Mouse (Mus musculus): ENCODE results near the gene Ptp4a2. TPM values are rescaled to one million over a fixed set of nuclear protein-coding genes. Genes with fewer than 3 reads are reported as not detected.
A peak's percentile ranks its signal among the peaks of the same experiment; 100 is the strongest.
"Not testable (repeated sequence)": the region's sequence is repeated elsewhere in the genome, so short reads cannot be mapped to it uniquely, and the experiment has no call there.

Gene Ptp4a2
- polyA plus RNA-seq, 1 experiment from 2014 or later: 289 TPM

GRCm38 (mm10) chr4:129854615-129855014 lies 43.6 kb downstream of the Ptp4a2 start:
- H3K9ac ChIP-seq (ENCODE audit: low read depth, low read length): no peak overlapping the region
- H3K27ac ChIP-seq (ENCODE audit: low read length): no peak overlapping the region
- no peak overlapping the region for H3K4me2 ChIP-seq (ENCODE audit: low read depth, low read length)
- H3K36me3 ChIP-seq (ENCODE audit: control insufficient read depth, insufficient read depth, low read length): peaks cover 4% of the 10 kb centered on the region; the same call in 1 of the 2 replicates
- no peaks in the 10 kb centered on the region for H3K4me1 ChIP-seq (ENCODE audit: control insufficient read depth, insufficient read depth, low read length)
- H3K9me3 ChIP-seq (ENCODE audit: control insufficient read depth, low read length): no peaks in the 10 kb centered on the region
- 0 out of 2 replicates have a peak, but pooled peaks have one; percentile 18 for ATAC-seq
- no peaks in the 10 kb centered on the region for H3K27me3 ChIP-seq (replicated peaks; ENCODE audit: control insufficient read depth, insufficient read depth, low read length)
- WGBS: 84% methylated on average over 3 of the region's 3 CpGs
- no peak overlapping the region for H3K4me3 ChIP-seq (ENCODE audit: low read length)

DNA sequence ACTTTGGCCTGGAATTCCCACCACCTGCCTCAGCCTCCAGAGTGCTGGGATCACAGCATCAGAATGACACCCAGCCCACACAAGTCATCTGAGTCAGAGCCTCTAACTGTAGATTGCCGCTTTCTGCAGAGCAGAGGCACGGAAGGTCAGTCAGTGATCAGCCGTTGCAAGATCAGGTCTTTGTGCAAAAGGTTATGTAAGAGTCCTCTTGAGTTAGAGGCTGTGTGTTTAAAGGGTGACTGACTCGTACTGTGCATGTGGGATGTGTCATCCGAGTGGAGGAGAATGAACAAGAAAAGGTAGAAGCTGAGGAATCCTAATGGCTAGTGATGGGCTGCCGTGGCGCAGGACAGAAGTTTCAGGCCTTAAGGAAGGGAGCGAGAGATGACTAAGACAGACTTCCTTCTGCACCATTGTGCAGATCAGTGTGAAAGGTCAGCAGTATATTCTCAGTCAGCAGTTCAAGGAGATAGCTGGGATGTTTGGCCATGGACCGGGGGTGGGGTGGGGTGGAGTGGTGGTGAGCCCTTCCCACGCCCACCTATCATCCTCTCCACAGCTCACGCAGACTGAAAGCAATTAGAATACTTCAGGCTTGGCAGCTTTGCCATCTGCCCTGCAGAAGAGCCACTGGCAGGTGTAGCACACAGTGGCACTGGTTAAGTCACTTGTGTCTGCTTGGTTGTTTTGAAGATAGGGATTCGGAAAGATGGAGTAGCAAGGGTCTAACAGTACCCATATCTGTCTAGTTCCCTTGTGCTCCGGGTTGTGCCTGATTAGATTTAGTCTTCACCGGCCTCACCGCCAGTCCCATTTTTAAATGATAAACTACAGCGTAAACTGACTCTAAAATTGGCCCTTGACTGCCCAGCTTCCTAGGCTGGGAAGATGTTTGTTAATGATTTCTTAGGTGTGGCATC lies 44.3 kb downstream of the Ptp4a2 start:
- H3K9ac ChIP-seq (ENCODE audit: low read depth, low read length): no peak overlapping the region
- no peak overlapping the region for H3K27ac ChIP-seq (ENCODE audit: low read length)
- no peaks in the 10 kb centered on the region for H3K9me3 ChIP-seq (ENCODE audit: control insufficient read depth, low read length)
- ATAC-seq: peak; percentile 59; the same call in 1 of the 2 replicates
- H3K27me3 ChIP-seq (replicated peaks; ENCODE audit: control insufficient read depth, insufficient read depth, low read length): no peaks in the 10 kb centered on the region
- WGBS: 62% methylated on average over 16 of the region's 16 CpGs
- H3K4me2 ChIP-seq (ENCODE audit: low read depth, low read length): no peak overlapping the region
- H3K4me1 ChIP-seq (ENCODE audit: control insufficient read depth, insufficient read depth, low read length): no peaks in the 10 kb centered on the region
- peaks cover 4% of the 10 kb centered on the region; the same call in 1 of the 2 replicates for H3K36me3 ChIP-seq (ENCODE audit: control insufficient read depth, insufficient read depth, low read length)
- H3K4me3 ChIP-seq (ENCODE audit: low read length): no peak overlapping the region

GRCm38 (mm10) chr4:129860456-129860855 lies 49.4 kb downstream of the Ptp4a2 start:
- Histone ChIP-seq H3K27ac (ENCODE audit: low read length) (no peak overlapping the region), H3K4me2 (ENCODE audit: low read depth, low read length) (no peak overlapping the region), H3K9ac (ENCODE audit: low read depth, low read length) (no peak overlapping the region), H3K36me3 (ENCODE audit: control insufficient read depth, insufficient read depth, low read length) (no peaks in the 10 kb centered on the region), H3K4me3 (ENCODE audit: low read length) (no peak overlapping the region), H3K27me3 (replicated peaks; ENCODE audit: control insufficient read depth, insufficient read depth, low read length) (no peaks in the 10 kb centered on the region), H3K9me3 (ENCODE audit: control insufficient read depth, low read length) (no peaks in the 10 kb centered on the region), H3K4me1 (ENCODE audit: control insufficient read depth, insufficient read depth, low read length) (no peaks in the 10 kb centered on the region)
- WGBS: 91% methylated on average over 9 of the region's 9 CpGs
- ATAC-seq: no peak

- Histone ChIP-seq H3K4me1 (ENCODE audit: control insufficient read depth, insufficient read depth, low read length) (no peaks in the 10 kb centered on the region), H3K4me2 (ENCODE audit: low read depth, low read length) (no peak overlapping the region), H3K27me3 (replicated peaks; ENCODE audit: control insufficient read depth, insufficient read depth, low read length) (no peaks in the 10 kb centered on the region), H3K9ac (ENCODE audit: low read depth, low read length) (no peak overlapping the region), H3K4me3 (ENCODE audit: low read length) (no peak overlapping the region), H3K36me3 (ENCODE audit: control insufficient read depth, insufficient read depth, low read length) (no peaks in the 10 kb centered on the region), H3K9me3 (ENCODE audit: control insufficient read depth, low read length) (no peaks in the 10 kb centered on the region), H3K27ac (ENCODE audit: low read length) (no peak overlapping the region)
- no peak for ATAC-seq
- WGBS: 71% methylated on average over 8 of the region's 8 CpGs
Measured at GRCm38 (mm10) chr4:129861400-129861799, 50.4 kb downstream of the Ptp4a2 start.

GRCm38 (mm10) chr4:129862357-129862756 lies 51.3 kb downstream of the Ptp4a2 start:
- no peak overlapping the region for H3K4me3 ChIP-seq (ENCODE audit: low read length)
- H3K4me1 ChIP-seq (ENCODE audit: control insufficient read depth, insufficient read depth, low read length): no peaks in the 10 kb centered on the region
- H3K36me3 ChIP-seq (ENCODE audit: control insufficient read depth, insufficient read depth, low read length): no peaks in the 10 kb centered on the region
- no peaks in the 10 kb centered on the region for H3K27me3 ChIP-seq (replicated peaks; ENCODE audit: control insufficient read depth, insufficient read depth, low read length)
- H3K9me3 ChIP-seq (ENCODE audit: control insufficient read depth, low read length): no peaks in the 10 kb centered on the region
- 84% methylated on average over 3 of the region's 3 CpGs for WGBS
- ATAC-seq: no peak
- no peak overlapping the region for H3K4me2 ChIP-seq (ENCODE audit: low read depth, low read length)
- H3K27ac ChIP-seq (ENCODE audit: low read length): no peak overlapping the region
- H3K9ac ChIP-seq (ENCODE audit: low read depth, low read length): no peak overlapping the region

- not testable (repeated sequence) for ATAC-seq; H3K4me2 ChIP-seq (ENCODE audit: low read depth, low read length); H3K9ac ChIP-seq (ENCODE audit: low read depth, low read length); H3K27me3 ChIP-seq (replicated peaks; ENCODE audit: control insufficient read depth, insufficient read depth, low read length); H3K27ac ChIP-seq (ENCODE audit: low read length); H3K4me1 ChIP-seq (ENCODE audit: control insufficient read depth, insufficient read depth, low read length); H3K9me3 ChIP-seq (ENCODE audit: control insufficient read depth, low read length); H3K36me3 ChIP-seq (ENCODE audit: control insufficient read depth, insufficient read depth, low read length); H3K4me3 ChIP-seq (ENCODE audit: low read length)
- 96% methylated on average over 5 of the region's 5 CpGs for WGBS
Measured at GRCm38 (mm10) chr4:129866171-129866570, 55.2 kb downstream of the Ptp4a2 start.

- H3K9ac ChIP-seq (ENCODE audit: low read depth, low read length): no peak overlapping the region
- no peaks in the 10 kb centered on the region for H3K4me1 ChIP-seq (ENCODE audit: control insufficient read depth, insufficient read depth, low read length)
- no peak for ATAC-seq
- H3K27ac ChIP-seq (ENCODE audit: low read length): no peak overlapping the region
- WGBS: 66% methylated on average over 6 of the region's 6 CpGs
- no peaks in the 10 kb centered on the region for H3K9me3 ChIP-seq (ENCODE audit: control insufficient read depth, low read length)
- no peaks in the 10 kb centered on the region for H3K27me3 ChIP-seq (replicated peaks; ENCODE audit: control insufficient read depth, insufficient read depth, low read length)
- H3K4me2 ChIP-seq (ENCODE audit: low read depth, low read length): no peak overlapping the region
- no peak overlapping the region for H3K4me3 ChIP-seq (ENCODE audit: low read length)
- H3K36me3 ChIP-seq (ENCODE audit: control insufficient read depth, insufficient read depth, low read length): no peaks in the 10 kb centered on the region
Measured at GRCm38 (mm10) chr4:129868211-129868610, 57.2 kb downstream of the Ptp4a2 start.

GRCm38 (mm10) chr4:129870483-129870882 lies 59.5 kb downstream of the Ptp4a2 start:
- 70% methylated on average over 6 of the region's 6 CpGs for WGBS
- Histone ChIP-seq H3K4me2 (ENCODE audit: low read depth, low read length) (no peak overlapping the region), H3K27ac (ENCODE audit: low read length) (no peak overlapping the region), H3K9ac (ENCODE audit: low read depth, low read length) (no peak overlapping the region), H3K36me3 (ENCODE audit: control insufficient read depth, insufficient read depth, low read length) (no peaks in the 10 kb centered on the region), H3K4me1 (ENCODE audit: control insufficient read depth, insufficient read depth, low read length) (no peaks in the 10 kb centered on the region), H3K4me3 (ENCODE audit: low read length) (no peak overlapping the region), H3K27me3 (replicated peaks; ENCODE audit: control insufficient read depth, insufficient read depth, low read length) (no peaks in the 10 kb centered on the region), H3K9me3 (ENCODE audit: control insufficient read depth, low read length) (no peaks in the 10 kb centered on the region)
- no peak for ATAC-seq

GRCm38 (mm10) chr4:129872376-129872922 lies 61.4 kb downstream of the Ptp4a2 start:
- Histone ChIP-seq H3K27me3 (replicated peaks; ENCODE audit: control insufficient read depth, insufficient read depth, low read length) (no peaks in the 10 kb centered on the region), H3K9ac (ENCODE audit: low read depth, low read length) (no peak overlapping the region), H3K36me3 (ENCODE audit: control insufficient read depth, insufficient read depth, low read length) (no peaks in the 10 kb centered on the region), H3K4me2 (ENCODE audit: low read depth, low read length) (no peak overlapping the region), H3K9me3 (ENCODE audit: control insufficient read depth, low read length) (no peaks in the 10 kb centered on the region), H3K4me3 (ENCODE audit: low read length) (no peak overlapping the region), H3K4me1 (ENCODE audit: control insufficient read depth, insufficient read depth, low read length) (peaks cover 5% of the 10 kb centered on the region; the same call in 1 of the 2 replicates), H3K27ac (ENCODE audit: low read length) (no peak overlapping the region)
- ATAC-seq: no peak
- WGBS: 82% methylated on average over 9 of the region's 9 CpGs

Data from intestine, embryonic 16.5 days (tissue).